Mouse (Mus musculus): ENCODE data around the gene Stx8. TPM values are rescaled to one million over a fixed set of nuclear protein-coding genes. Genes with fewer than 3 reads are reported as not detected.

The Stx8 gene
- polyA plus RNA-seq, 1 experiment from 2014 or later = 60.6 TPM

- Histone ChIP-seq H3K4me1 (peaks cover 11% of the 10 kb centered on the region), H3K36me3 (no peaks in the 10 kb centered on the region), H3K9me3 (replicated peaks) (no peaks in the 10 kb centered on the region), H3K4me3 (replicated peaks) (no peak overlapping the region), H3K4me2 (replicated peaks) (no peak overlapping the region), H3K27ac (replicated peaks) (no peak overlapping the region), H3K27me3 (no peaks in the 10 kb centered on the region), H3K9ac (no peak overlapping the region)
- 0 out of 2 replicates have a peak, but pooled peaks have one; percentile 18 for ATAC-seq (ENCODE audit: insufficient number of reproducible peaks, low FRiP score, low TSS enrichment, low read depth)
- WGBS = 87% methylated on average over 4 of the region's 4 CpGs
Observed at GRCm38 (mm10) chr11:68035303-68035891, 69.4 kb downstream of the Stx8 start.

GRCm38 (mm10) chr11:68036133-68036959 lies 70.4 kb downstream of the Stx8 start:
- no peak overlapping the region for H3K4me3 ChIP-seq (replicated peaks)
- H3K9ac ChIP-seq = no peak overlapping the region
- no peaks in the 10 kb centered on the region for H3K36me3 ChIP-seq
- H3K4me1 ChIP-seq = peaks cover 11% of the 10 kb centered on the region
- peak overlapping the region; percentile 27; the same call in 1 of the 2 replicates for H3K4me2 ChIP-seq (replicated peaks)
- 0 out of 2 replicates have a peak overlapping the region, but pooled peaks have one; percentile 34 for H3K27ac ChIP-seq (replicated peaks)
- no peak for ATAC-seq (ENCODE audit: insufficient number of reproducible peaks, low FRiP score, low TSS enrichment, low read depth)
- no peaks in the 10 kb centered on the region for H3K9me3 ChIP-seq (replicated peaks)
- no peaks in the 10 kb centered on the region for H3K27me3 ChIP-seq
- 32% methylated on average over 20 of the region's 20 CpGs for WGBS

- no peak for ATAC-seq (ENCODE audit: insufficient number of reproducible peaks, low FRiP score, low TSS enrichment, low read depth)
- Histone ChIP-seq H3K27me3 (no peaks in the 10 kb centered on the region), H3K9me3 (replicated peaks) (no peaks in the 10 kb centered on the region), H3K27ac (replicated peaks) (no peak overlapping the region), H3K36me3 (no peaks in the 10 kb centered on the region), H3K4me1 (peaks cover 11% of the 10 kb centered on the region), H3K9ac (no peak overlapping the region), H3K4me2 (replicated peaks) (no peak overlapping the region), H3K4me3 (replicated peaks) (no peak overlapping the region)
- WGBS = 63% methylated on average over 9 of the region's 9 CpGs
Observed at GRCm38 (mm10) chr11:68037093-68037492, 71.1 kb downstream of the Stx8 start.

- ATAC-seq (ENCODE audit: insufficient number of reproducible peaks, low FRiP score, low TSS enrichment, low read depth) = no peak
- no peak overlapping the region for H3K27ac ChIP-seq (replicated peaks)
- no peak overlapping the region for H3K4me2 ChIP-seq (replicated peaks)
- peaks cover 11% of the 10 kb centered on the region for H3K4me1 ChIP-seq
- no peak overlapping the region for H3K4me3 ChIP-seq (replicated peaks)
- H3K36me3 ChIP-seq = no peaks in the 10 kb centered on the region
- H3K9ac ChIP-seq = no peak overlapping the region
- WGBS = 83% methylated on average over 2 of the region's 2 CpGs
- no peaks in the 10 kb centered on the region for H3K9me3 ChIP-seq (replicated peaks)
- H3K27me3 ChIP-seq = no peaks in the 10 kb centered on the region
Observed at GRCm38 (mm10) chr11:68038101-68038500, 72.1 kb downstream of the Stx8 start.

- Histone ChIP-seq H3K27ac (replicated peaks) (no peak overlapping the region), H3K9ac (no peak overlapping the region), H3K36me3 (no peaks in the 10 kb centered on the region), H3K9me3 (replicated peaks) (no peaks in the 10 kb centered on the region), H3K4me1 (no peaks in the 10 kb centered on the region), H3K27me3 (no peaks in the 10 kb centered on the region), H3K4me2 (replicated peaks) (no peak overlapping the region), H3K4me3 (replicated peaks) (no peak overlapping the region)
- WGBS = 41% methylated on average over 11 of the region's 11 CpGs
- no peak for ATAC-seq (ENCODE audit: insufficient number of reproducible peaks, low FRiP score, low TSS enrichment, low read depth)
Observed at GRCm38 (mm10) chr11:68044181-68044580, 78.2 kb downstream of the Stx8 start.

GRCm38 (mm10) chr11:68046916-68047315 lies 80.9 kb downstream of the Stx8 start:
- WGBS = 52% methylated on average over 3 of the region's 3 CpGs
- Histone ChIP-seq H3K4me2 (replicated peaks) (no peak overlapping the region), H3K9ac (no peak overlapping the region), H3K27me3 (no peaks in the 10 kb centered on the region), H3K4me3 (replicated peaks) (no peak overlapping the region), H3K27ac (replicated peaks) (no peak overlapping the region), H3K4me1 (no peaks in the 10 kb centered on the region), H3K36me3 (no peaks in the 10 kb centered on the region), H3K9me3 (replicated peaks) (no peaks in the 10 kb centered on the region)
- no peak for ATAC-seq (ENCODE audit: insufficient number of reproducible peaks, low FRiP score, low TSS enrichment, low read depth)

GRCm38 (mm10) chr11:68049261-68050165 lies 83.5 kb downstream of the Stx8 start:
- no peak overlapping the region for H3K27ac ChIP-seq (replicated peaks)
- H3K27me3 ChIP-seq = no peaks in the 10 kb centered on the region
- H3K9ac ChIP-seq = no peak overlapping the region
- no peak for ATAC-seq (ENCODE audit: insufficient number of reproducible peaks, low FRiP score, low TSS enrichment, low read depth)
- 80% methylated on average over 17 of the region's 17 CpGs for WGBS
- no peaks in the 10 kb centered on the region for H3K4me1 ChIP-seq
- H3K9me3 ChIP-seq (replicated peaks) = no peaks in the 10 kb centered on the region
- H3K4me2 ChIP-seq (replicated peaks) = no peak overlapping the region
- no peak overlapping the region for H3K4me3 ChIP-seq (replicated peaks)
- H3K36me3 ChIP-seq = no peaks in the 10 kb centered on the region

GRCm38 (mm10) chr11:68050725-68051124 lies 84.7 kb downstream of the Stx8 start:
- H3K4me3 ChIP-seq (replicated peaks) = no peak overlapping the region
- no peak overlapping the region for H3K27ac ChIP-seq (replicated peaks)
- no peak overlapping the region for H3K4me2 ChIP-seq (replicated peaks)
- H3K9me3 ChIP-seq (replicated peaks) = no peaks in the 10 kb centered on the region
- WGBS = 78% methylated on average over 12 of the region's 12 CpGs
- no peak overlapping the region for H3K9ac ChIP-seq
- ATAC-seq (ENCODE audit: insufficient number of reproducible peaks, low FRiP score, low TSS enrichment, low read depth) = no peak
- no peaks in the 10 kb centered on the region for H3K4me1 ChIP-seq
- no peaks in the 10 kb centered on the region for H3K27me3 ChIP-seq
- no peaks in the 10 kb centered on the region for H3K36me3 ChIP-seq

- Histone ChIP-seq H3K4me2 (replicated peaks) (no peak overlapping the region), H3K9ac (no peak overlapping the region), H3K36me3 (no peaks in the 10 kb centered on the region), H3K4me1 (no peaks in the 10 kb centered on the region), H3K27me3 (no peaks in the 10 kb centered on the region), H3K9me3 (replicated peaks) (no peaks in the 10 kb centered on the region), H3K4me3 (replicated peaks) (no peak overlapping the region), H3K27ac (replicated peaks) (no peak overlapping the region)
- 92% methylated on average over 4 of the region's 4 CpGs for WGBS
- ATAC-seq (ENCODE audit: insufficient number of reproducible peaks, low FRiP score, low TSS enrichment, low read depth) = no peak
Observed at GRCm38 (mm10) chr11:68051305-68051704, 85.3 kb downstream of the Stx8 start.

GRCm38 (mm10) chr11:68058466-68059201 lies 92.6 kb downstream of the Stx8 start:
- Histone ChIP-seq H3K4me2 (replicated peaks) (no peak overlapping the region), H3K36me3 (no peaks in the 10 kb centered on the region), H3K9ac (no peak overlapping the region), H3K4me3 (replicated peaks) (no peak overlapping the region), H3K9me3 (replicated peaks) (no peaks in the 10 kb centered on the region), H3K4me1 (0 out of 2 replicates have a peak, but pooled peaks cover 5% of the 10 kb centered on the region), H3K27me3 (no peaks in the 10 kb centered on the region), H3K27ac (replicated peaks) (no peak overlapping the region)
- no peak for ATAC-seq (ENCODE audit: insufficient number of reproducible peaks, low FRiP score, low TSS enrichment, low read depth)
- WGBS = 64% methylated on average over 5 of the region's 5 CpGs

Data from embryonic facial prominence, embryonic 15.5 days (tissue).